Mouse (Mus musculus) retina, postnatal 7 days (tissue): ENCODE measurements at regions not wholly inside any gene's neighbourhood (a gene's known extent, or its start where the extent isn't known, plus 50 kb on each side); places are given as distances from the start of the nearest gene placed in this dataset.
"Not testable (repeated sequence)": the region's sequence is repeated elsewhere in the genome, so short reads cannot be mapped to it uniquely, and the experiment has no call there.

ENCODE experiments used
- DNase-seq: peaks from one replicate; pipeline ENCODE4 v3.0.0-alpha.2; 2012; ENCODE audit warnings: low read depth, low spot score

GRCm38 (mm10) chr14:95082877-95083276 lies 798.2 kb upstream of the 4921530L21Rik start:
- no peak for DNase-seq

DNA sequence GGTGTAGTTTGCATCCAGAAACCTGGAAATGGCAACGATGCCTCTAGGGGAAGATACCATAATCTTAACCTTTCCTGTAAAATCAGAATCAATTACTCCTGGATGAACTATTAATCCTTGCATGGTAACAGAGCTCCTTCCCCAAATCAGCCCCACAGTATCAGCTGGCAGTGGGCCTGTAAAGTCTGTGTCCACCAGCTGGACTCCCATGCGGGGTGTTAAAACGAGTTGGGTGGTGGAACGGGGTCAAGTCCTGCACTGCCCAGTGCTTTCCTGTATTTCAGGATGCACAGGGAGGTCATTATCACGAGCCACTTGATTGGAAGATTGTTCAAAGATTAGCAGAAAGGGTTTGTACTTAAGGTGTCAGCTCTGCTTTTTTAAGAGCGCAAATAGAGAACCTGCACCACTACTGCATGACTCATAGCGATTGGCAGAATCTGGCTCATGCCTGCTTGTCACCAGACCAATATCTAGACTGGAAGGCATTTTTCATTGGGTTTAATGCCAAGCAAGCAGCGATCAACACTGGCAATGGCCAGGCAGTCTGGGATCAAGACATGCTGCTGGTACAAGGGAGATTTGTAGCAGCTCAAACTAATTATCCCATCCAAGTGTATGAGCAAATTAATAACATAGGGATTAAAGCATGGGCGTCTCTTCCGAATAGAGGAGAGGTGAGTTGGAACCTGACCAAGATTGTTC lies 789.2 kb upstream of the 4921530L21Rik start:
- DNase-seq = not testable (repeated sequence)

- DNase-seq = peak; percentile 0
Observed at GRCm38 (mm10) chr14:95113863-95114262, 767.2 kb upstream of the 4921530L21Rik start.
